ENCODE assay signal across 8 mouse cellular contexts in genomic region chr12:75786681-75787080, GRCm38 (mm10). TPM values are rescaled to one million over a fixed set of nuclear protein-coding genes. Genes with fewer than 3 reads are reported as not detected.
DNase-seq lines count a peak whose midpoint lies in the region; ATAC-seq and TF ChIP-seq lines count a peak whose summit lies in the region.
"Not testable (repeated sequence)": the region's sequence is repeated elsewhere in the genome, so short reads cannot be mapped to it uniquely, and the experiment has no call there.

No protein-coding gene starts in this region.

- TF ChIP-seq POLR2A in cortical plate, adult 2 months (IDR thresholded peaks at IDR 0.05; ENCODE audit: extremely low read depth, insufficient read depth, low read length) = not testable (repeated sequence)

- H3K4me2 ChIP-seq in hindbrain, postnatal 0 days (ENCODE audit: low read depth, low read length) = not testable (repeated sequence)

- peak; percentile 61 for DNase-seq in CD4-positive helper T cell, adult 2 months (ENCODE audit: low read depth, low spot score)
- peak; percentile 58 for DNase-seq in ZHBTc4 (ENCODE audit: low read depth, low spot score)
- peak; percentile 89 for DNase-seq in hindbrain, postnatal 0 days (ENCODE audit: low spot score)
- DNase-seq in left cerebral cortex, adult 2 months (ENCODE audit: extremely low spot score in 1 of 2, low spot score in 2 of 2) = not testable (repeated sequence)
- DNase-seq in skeletal muscle tissue, adult 2 months (ENCODE audit: low read depth, low spot score) = peak; percentile 17

- not testable (repeated sequence) for H3K9ac ChIP-seq in hindbrain, postnatal 0 days (replicated peaks; ENCODE audit: low read length)

- intact Hi-C loops in left cerebral cortex, adult 2 months (cut with DNase I) = loop anchor here (2.0 to 10.0 kb wide), 6 partner anchors 134 to 808 kb away; no protein-coding TSS in a partner anchor

- peak; percentile 71; the same call in 1 of the 2 replicates for ATAC-seq in frontal cortex, adult (ENCODE audit: low TSS enrichment)
- not testable (repeated sequence) for ATAC-seq in hindbrain, postnatal 0 days
- peak; percentile 75 for ATAC-seq in megakaryocyte, adult 5-6 weeks (ENCODE audit: poor library complexity, severe bottlenecking)

- H3K27me3 ChIP-seq in hindbrain, postnatal 0 days (ENCODE audit: insufficient read depth, low read length) = not testable (repeated sequence)

- 0% methylated on average over 2 of the region's 2 CpGs for WGBS in hindbrain, postnatal 0 days

- not testable (repeated sequence) for H3K36me3 ChIP-seq in hindbrain, postnatal 0 days (ENCODE audit: insufficient read depth, low read length)

- TF ChIP-seq CTCF in cortical plate, adult 2 months (IDR thresholded peaks at IDR 0.05; ENCODE audit: extremely low read depth, insufficient read depth, low read length) = 0 out of 2 replicates have a peak, but pooled peaks have one; percentile 2
- peak; percentile 67 for TF ChIP-seq CTCF in hindbrain, postnatal 0 days (IDR thresholded peaks at IDR 0.05; ENCODE audit: low read depth)
- TF ChIP-seq CTCF in left cerebral cortex, adult 2 months (IDR thresholded peaks at IDR 0.05) = peak; percentile 70

- H3K4me1 ChIP-seq in cortical plate, adult 2 months (ENCODE audit: control insufficient read depth, insufficient read depth, low read length); hindbrain, postnatal 0 days (ENCODE audit: insufficient read depth, low read length): not testable (repeated sequence)

- not testable (repeated sequence) for H3K9me3 ChIP-seq in hindbrain, postnatal 0 days (ENCODE audit: low read length)

- H3K4me3 ChIP-seq in cortical plate, adult 2 months (ENCODE audit: insufficient read depth, low read length); hindbrain, postnatal 0 days (ENCODE audit: low read length); left cerebral cortex, adult 2 months: not testable (repeated sequence)

- H3K27ac ChIP-seq in cortical plate, adult 2 months (ENCODE audit: insufficient read depth, low read length); hindbrain, postnatal 0 days; left cerebral cortex, adult 2 months: not testable (repeated sequence)

RNA-seq across cellular contexts. Expression of gene Syne2, which starts 31.3 kb away (rescaled TPM):
- 20.6 and 21.9 TPM in 2 replicates for polyA plus RNA-seq in cortical plate, adult 2 months (2012; rRNA removed)
- 39.3 and 57.2 TPM in 2 replicates for total RNA-seq in hindbrain, postnatal 0 days (2014; rRNA removed)
- polyA plus RNA-seq in hindbrain, postnatal 0 days (2015; fragmentation: Nextera tagmentation; extraction: Ambion mirVana) = 26.1 and 28.8 TPM in 2 replicates
- 10 to 100 TPM; 20.5 to 22.5 TPM for total RNA-seq in left cerebral cortex, adult 2 months (2021)
- 17.4 and 17.8 TPM in 2 replicates for total RNA-seq in megakaryocyte, adult 5-6 weeks (2015)
- 31.6 and 34.6 TPM in 2 replicates for total RNA-seq in megakaryocyte, adult 5-6 weeks (2017)

RNA-seq across cellular contexts. Expression of gene Sgpp1, which starts 51.2 kb away (rescaled TPM):
- 27.0 and 28.1 TPM in 2 replicates for polyA plus RNA-seq in cortical plate, adult 2 months (2012; rRNA removed)
- total RNA-seq in hindbrain, postnatal 0 days (2014; rRNA removed) = 38.5 and 42.6 TPM in 2 replicates
- 15.7 and 16.3 TPM in 2 replicates for polyA plus RNA-seq in hindbrain, postnatal 0 days (2015; fragmentation: Nextera tagmentation; extraction: Ambion mirVana)
- total RNA-seq in left cerebral cortex, adult 2 months (2021) = 10 to 100 TPM; 27.5 to 29.4 TPM
- 98.3 and 116 TPM in 2 replicates for total RNA-seq in megakaryocyte, adult 5-6 weeks (2015)
- total RNA-seq in megakaryocyte, adult 5-6 weeks (2017) = 90.8 and 98.0 TPM in 2 replicates

Comparison
In these comparisons a context has a peak if more than half of its experiments do, and no peak if none do; other contexts are left out.
1. CTCF ChIP-seq: peak in every context shown above with its lines; median percentile 70 in left cerebral cortex, adult 2 months; 67 in hindbrain, postnatal 0 days; 2 in cortical plate, adult 2 months.